Mouse (Mus musculus): ENCODE results near the gene Cbfa2t2. TPM values are rescaled to one million over a fixed set of nuclear protein-coding genes. Genes with fewer than 3 reads are reported as not detected.

Gene Cbfa2t2
- total and polyA plus RNA-seq, 2 experiments: 4.3 to 7.3 TPM

GRCm38 (mm10) chr2:154570666-154571065, 134.4 kb downstream of the Cbfa2t2 start:
- H3K9ac ChIP-seq (ENCODE audit: low read depth, low read length): no peak overlapping the region
- no peak overlapping the region for H3K4me3 ChIP-seq (ENCODE audit: insufficient read depth, low read depth, low read length)
- 61% methylated on average over 4 of the region's 4 CpGs for WGBS

GRCm38 (mm10) chr2:154571266-154571665, 135.0 kb downstream of the Cbfa2t2 start:
- Histone ChIP-seq H3K4me1 (ENCODE audit: control insufficient read depth, insufficient read depth, low read length) (peaks cover 2% of the 10 kb centered on the region; the same call in 1 of the 2 replicates), H3K36me3 (ENCODE audit: control insufficient read depth, insufficient read depth, low read length) (no peaks in the 10 kb centered on the region), H3K79me2 (ENCODE audit: control insufficient read depth, insufficient read depth, low read length) (no peaks in the 10 kb centered on the region), H3K9ac (ENCODE audit: low read depth, low read length) (no peak overlapping the region), H3K27ac (replicated peaks; ENCODE audit: insufficient read depth, low read depth, low read length) (no peak overlapping the region), H3K4me3 (ENCODE audit: insufficient read depth, low read depth, low read length) (no peak overlapping the region), H3K27me3 (ENCODE audit: control insufficient read depth, insufficient read depth, low read length) (no peaks in the 10 kb centered on the region)
- 77% methylated on average over 4 of the region's 4 CpGs for WGBS
- DNase-seq (ENCODE audit: extremely low read depth, low read depth, low spot score): no peak
- no peak for TF ChIP-seq POLR2A (IDR thresholded peaks at IDR 0.05; ENCODE audit: extremely low read depth, insufficient read depth, low read length)
- no peak for TF ChIP-seq CTCF (IDR thresholded peaks at IDR 0.05; ENCODE audit: low read depth, low read length)

More at GRCm38 (mm10) chr2:154570666-154571065, 134.4 kb downstream of the Cbfa2t2 start:
- H3K36me3 ChIP-seq (ENCODE audit: control insufficient read depth, insufficient read depth, low read length): no peaks in the 10 kb centered on the region
- TF ChIP-seq POLR2A (IDR thresholded peaks at IDR 0.05; ENCODE audit: extremely low read depth, insufficient read depth, low read length): no peak
- TF ChIP-seq CTCF (IDR thresholded peaks at IDR 0.05; ENCODE audit: low read depth, low read length): no peak
- DNase-seq (ENCODE audit: extremely low read depth, low read depth, low spot score): no peak
- H3K79me2 ChIP-seq (ENCODE audit: control insufficient read depth, insufficient read depth, low read length): no peaks in the 10 kb centered on the region
- no peak overlapping the region for H3K27ac ChIP-seq (replicated peaks; ENCODE audit: insufficient read depth, low read depth, low read length)
- H3K4me1 ChIP-seq (ENCODE audit: control insufficient read depth, insufficient read depth, low read length): peaks cover 2% of the 10 kb centered on the region; the same call in 1 of the 2 replicates
- no peaks in the 10 kb centered on the region for H3K27me3 ChIP-seq (ENCODE audit: control insufficient read depth, insufficient read depth, low read length)

- H3K79me2 ChIP-seq (ENCODE audit: control insufficient read depth, insufficient read depth, low read length): no peaks in the 10 kb centered on the region
- no peak overlapping the region for H3K27ac ChIP-seq (replicated peaks; ENCODE audit: insufficient read depth, low read depth, low read length)
- DNase-seq (ENCODE audit: extremely low read depth, low read depth, low spot score): no peak
- H3K4me1 ChIP-seq (ENCODE audit: control insufficient read depth, insufficient read depth, low read length): no peaks in the 10 kb centered on the region
- H3K4me3 ChIP-seq (ENCODE audit: insufficient read depth, low read depth, low read length): no peak overlapping the region
- 85% methylated on average over 8 of the region's 8 CpGs for WGBS
- no peak overlapping the region for H3K9ac ChIP-seq (ENCODE audit: low read depth, low read length)
- H3K36me3 ChIP-seq (ENCODE audit: control insufficient read depth, insufficient read depth, low read length): no peaks in the 10 kb centered on the region
- TF ChIP-seq POLR2A (IDR thresholded peaks at IDR 0.05; ENCODE audit: extremely low read depth, insufficient read depth, low read length): no peak
- no peak for TF ChIP-seq CTCF (IDR thresholded peaks at IDR 0.05; ENCODE audit: low read depth, low read length)
- no peaks in the 10 kb centered on the region for H3K27me3 ChIP-seq (ENCODE audit: control insufficient read depth, insufficient read depth, low read length)
These were observed 135.7 kb downstream of the Cbfa2t2 start for GRCm38 (mm10) chr2:154571976-154572375.

GRCm38 (mm10) chr2:154572996-154573395, 136.7 kb downstream of the Cbfa2t2 start:
- H3K27me3 ChIP-seq (ENCODE audit: control insufficient read depth, insufficient read depth, low read length): no peaks in the 10 kb centered on the region
- WGBS: 67% methylated on average over 3 of the region's 3 CpGs
- TF ChIP-seq CTCF (IDR thresholded peaks at IDR 0.05; ENCODE audit: low read depth, low read length): no peak
- no peak for TF ChIP-seq POLR2A (IDR thresholded peaks at IDR 0.05; ENCODE audit: extremely low read depth, insufficient read depth, low read length)
- no peak overlapping the region for H3K9ac ChIP-seq (ENCODE audit: low read depth, low read length)
- H3K79me2 ChIP-seq (ENCODE audit: control insufficient read depth, insufficient read depth, low read length): no peaks in the 10 kb centered on the region
- H3K4me3 ChIP-seq (ENCODE audit: insufficient read depth, low read depth, low read length): no peak overlapping the region
- no peak overlapping the region for H3K27ac ChIP-seq (replicated peaks; ENCODE audit: insufficient read depth, low read depth, low read length)
- DNase-seq (ENCODE audit: extremely low read depth, low read depth, low spot score): no peak
- no peaks in the 10 kb centered on the region for H3K4me1 ChIP-seq (ENCODE audit: control insufficient read depth, insufficient read depth, low read length)
- H3K36me3 ChIP-seq (ENCODE audit: control insufficient read depth, insufficient read depth, low read length): no peaks in the 10 kb centered on the region

DNA sequence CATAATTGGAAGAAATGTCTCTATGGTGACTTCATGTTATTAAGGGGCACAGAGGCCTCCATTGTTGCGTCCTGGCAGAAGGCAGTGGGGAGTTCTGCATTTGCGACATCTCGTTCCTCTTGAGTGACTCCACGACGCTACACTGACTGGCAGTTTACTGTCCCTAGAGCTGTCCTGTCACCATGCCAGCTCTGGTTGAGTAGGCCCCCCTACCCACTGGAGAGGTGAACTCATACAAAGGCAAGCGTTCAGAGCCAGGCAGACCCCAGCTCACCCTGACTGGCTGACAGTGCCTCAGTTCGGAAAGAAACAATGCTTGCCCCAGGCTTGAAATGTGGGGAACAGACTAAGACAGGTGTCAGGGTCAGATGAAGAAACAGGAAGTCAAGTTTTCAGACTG, 138.0 kb downstream of the Cbfa2t2 start:
- Histone ChIP-seq H3K4me1 (ENCODE audit: control insufficient read depth, insufficient read depth, low read length) (no peaks in the 10 kb centered on the region), H3K79me2 (ENCODE audit: control insufficient read depth, insufficient read depth, low read length) (no peaks in the 10 kb centered on the region), H3K27me3 (ENCODE audit: control insufficient read depth, insufficient read depth, low read length) (no peaks in the 10 kb centered on the region), H3K36me3 (ENCODE audit: control insufficient read depth, insufficient read depth, low read length) (no peaks in the 10 kb centered on the region), H3K27ac (replicated peaks; ENCODE audit: insufficient read depth, low read depth, low read length) (no peak overlapping the region), H3K4me3 (ENCODE audit: insufficient read depth, low read depth, low read length) (no peak overlapping the region), H3K9ac (ENCODE audit: low read depth, low read length) (no peak overlapping the region)
- no peak for DNase-seq (ENCODE audit: extremely low read depth, low read depth, low spot score)
- 86% methylated on average over 7 of the region's 7 CpGs for WGBS
- TF ChIP-seq CTCF (IDR thresholded peaks at IDR 0.05; ENCODE audit: low read depth, low read length): no peak
- TF ChIP-seq POLR2A (IDR thresholded peaks at IDR 0.05; ENCODE audit: extremely low read depth, insufficient read depth, low read length): no peak

DNA sequence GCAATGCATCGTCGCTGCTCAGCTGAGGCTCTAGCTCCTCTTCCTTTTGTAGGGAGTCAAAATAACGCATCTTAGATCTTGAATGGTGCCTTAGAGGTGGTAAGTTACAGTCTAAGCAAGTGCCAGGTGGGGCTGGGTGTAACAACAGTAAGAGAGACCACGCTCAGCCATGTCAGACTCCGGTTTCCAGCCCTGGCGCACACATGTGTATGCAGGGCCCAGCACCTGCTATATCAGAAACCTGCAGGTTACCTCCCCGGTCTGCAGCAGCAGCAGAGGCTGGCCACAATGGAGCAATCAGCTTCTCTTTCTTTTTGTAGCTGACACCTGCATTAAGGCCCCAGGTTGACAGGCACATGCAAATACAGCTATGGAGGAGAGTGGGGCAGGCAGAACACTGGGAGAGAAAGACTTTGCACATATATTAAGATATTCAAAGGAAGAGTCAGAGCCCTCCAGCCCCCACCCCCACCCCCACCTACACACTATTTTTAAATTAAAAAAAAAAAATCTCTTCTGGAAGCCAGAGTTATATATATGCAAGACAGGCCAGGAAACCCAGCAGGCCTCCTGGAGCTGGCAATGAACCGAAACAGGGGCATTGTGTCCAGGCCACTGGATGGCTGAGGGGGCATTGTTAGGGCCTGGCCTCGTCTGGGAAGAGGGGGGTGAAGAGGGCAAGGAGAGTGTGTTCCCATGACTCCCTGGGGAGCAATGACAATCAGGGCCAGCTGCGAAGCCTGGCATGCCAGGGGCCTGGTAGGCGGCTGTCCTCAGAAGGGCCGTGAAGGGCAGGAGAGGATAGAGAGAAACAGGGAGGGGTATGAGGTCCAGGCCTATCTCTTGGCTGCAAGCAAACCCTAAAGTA, 140.8 kb downstream of the Cbfa2t2 start:
- no peaks in the 10 kb centered on the region for H3K79me2 ChIP-seq (ENCODE audit: control insufficient read depth, insufficient read depth, low read length)
- H3K27me3 ChIP-seq (ENCODE audit: control insufficient read depth, insufficient read depth, low read length): no peaks in the 10 kb centered on the region
- no peak overlapping the region for H3K4me3 ChIP-seq (ENCODE audit: insufficient read depth, low read depth, low read length)
- H3K27ac ChIP-seq (replicated peaks; ENCODE audit: insufficient read depth, low read depth, low read length): no peak overlapping the region
- TF ChIP-seq POLR2A (IDR thresholded peaks at IDR 0.05; ENCODE audit: extremely low read depth, insufficient read depth, low read length) (no peak), CTCF (IDR thresholded peaks at IDR 0.05; ENCODE audit: low read depth, low read length) (no peak)
- no peak for DNase-seq (ENCODE audit: extremely low read depth, low read depth, low spot score)
- H3K36me3 ChIP-seq (ENCODE audit: control insufficient read depth, insufficient read depth, low read length): no peaks in the 10 kb centered on the region
- no peak overlapping the region for H3K9ac ChIP-seq (ENCODE audit: low read depth, low read length)
- 84% methylated on average over 12 of the region's 12 CpGs for WGBS
- no peaks in the 10 kb centered on the region for H3K4me1 ChIP-seq (ENCODE audit: control insufficient read depth, insufficient read depth, low read length)

Data from liver, adult 2 months (tissue).